Mouse (Mus musculus) embryonic facial prominence, embryonic 14.5 days (tissue): ENCODE measurements around the gene Fam180a. TPM values are rescaled to one million over a fixed set of nuclear protein-coding genes. Genes with fewer than 3 reads are reported as not detected.
A peak's percentile ranks its signal among the peaks of the same experiment; 100 is the strongest.
"Not testable (repeated sequence)": the region's sequence is repeated elsewhere in the genome, so short reads cannot be mapped to it uniquely, and the experiment has no call there.

ENCODE experiments used
- ATAC-seq: fragments of 200-750 bp; cut with Nextera tagmentation; 2 replicates; pipeline ENCODE4 v1.8.0; 2017; ENCODE audit warnings: low read depth, moderate number of reproducible peaks, moderate TSS enrichment
- DNase-seq: peaks from one replicate; pipeline ENCODE4 v3.0.0-alpha.2; 2015; ENCODE audit warnings: low spot score
- H3K27ac ChIP-seq: fragments of 300-500 bp; sonication (generic); replicated peaks from 2 replicates; pipeline ENCODE4 v1.5.1; 2014; ENCODE audit warnings: low read depth, mild to moderate bottlenecking, low read length, moderate library complexity
- H3K27me3 ChIP-seq: fragments of 300-500 bp; sonication (generic); replicated peaks from 2 replicates; pipeline ENCODE4 v1.6.1; 2014; ENCODE audit warnings: low read length; ENCODE audit not compliant: control insufficient read depth, insufficient read depth
- H3K36me3 ChIP-seq: fragments of 300-500 bp; sonication (generic); 2 replicates; pipeline ENCODE4 v1.6.1; 2014; ENCODE audit warnings: low read length, mixed read lengths; ENCODE audit not compliant: control insufficient read depth, insufficient read depth
- H3K4me1 ChIP-seq: fragments of 300-500 bp; sonication (generic); 2 replicates; pipeline ENCODE4 v1.6.1; 2014; ENCODE audit warnings: antibody characterized with exemption, low read length; ENCODE audit not compliant: control insufficient read depth, insufficient read depth
- H3K4me2 ChIP-seq: fragments of 300-500 bp; sonication (generic); 2 replicates; pipeline ENCODE4 v1.6.1; 2014; ENCODE audit warnings: low read depth, mild to moderate bottlenecking, low read length, moderate library complexity, mixed read lengths
- H3K4me3 ChIP-seq: fragments of 300-500 bp; sonication (generic); 2 replicates; pipeline ENCODE4 v1.5.1; 2014; ENCODE audit warnings: low read depth, mild to moderate bottlenecking, low read length
- H3K9ac ChIP-seq: fragments of 300-500 bp; sonication (generic); 2 replicates; pipeline ENCODE4 v1.6.1; 2014; ENCODE audit warnings: low read depth, mild to moderate bottlenecking, low read length, moderate library complexity, mixed read lengths
- H3K9me3 ChIP-seq: fragments of 300-500 bp; sonication (generic); 2 replicates; pipeline ENCODE4 v1.6.1; 2016; ENCODE audit warnings: low read length; ENCODE audit not compliant: control insufficient read depth
- WGBS: fragments of 180-500 bp; shearing (Covaris S2); extraction: QIAGEN DNeasy Blood & Tissue Kit; methylation state at CpG from one replicate; pipeline ENCODE4 v1.1.7; 2014; 5-methylcytosine and 5-hydroxymethylcytosine counted together
- polyA plus RNA-seq: library from polyadenylated mRNA; unstranded; fragments of >200 nt; fragmentation: Nextera tagmentation; extraction: Ambion mirVana; gene quantifications from 2 replicates; pipeline ENCODE4 v1.2.1, GENCODE M21; 2014

The Fam180a gene
- polyA plus RNA-seq = 4.1 and 4.3 TPM in 2 replicates

DNA sequence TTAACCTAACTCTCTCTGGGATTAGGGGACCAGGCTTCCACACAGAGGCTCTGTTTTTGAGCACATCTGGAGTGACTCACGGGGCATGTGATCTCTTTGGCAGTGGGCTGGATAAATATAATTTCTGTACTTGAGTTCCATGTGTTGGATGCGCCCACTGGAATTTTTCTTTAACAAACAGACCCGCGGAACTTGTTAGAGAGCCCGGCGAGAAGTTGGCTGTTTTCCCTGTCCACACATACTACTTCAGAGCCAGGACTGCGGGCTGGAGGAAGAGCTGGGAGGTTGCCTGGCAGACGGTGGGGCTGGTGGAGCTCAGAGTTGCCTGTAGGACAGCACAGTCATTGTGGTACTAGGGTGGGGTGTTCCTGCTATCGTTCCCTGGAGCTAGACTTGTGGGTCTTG, at the start of gene Fam180a:
Fam180a (minus strand) TSS at position 31 of the 405 bp plus-strand sequence.
- Histone ChIP-seq H3K4me2 (peak within 1 kb of the TSS; percentile 31), H3K4me1 (peaks cover 17% of the 10 kb centered on the region), H3K27ac (peak within 1 kb of the TSS; percentile 61), H3K9ac (0 out of 2 replicates have a peak within 1 kb of the TSS, but pooled peaks have one; percentile 2), H3K9me3 (no peaks in the 10 kb centered on the region), H3K27me3 (no peaks in the 10 kb centered on the region), H3K4me3 (no peak within 1 kb of the TSS), H3K36me3 (no peaks in the 10 kb centered on the region)
- ATAC-seq (peak; percentile 91), DNase-seq (peak; percentile 95)
- 36% methylated on average over 9 of the region's 9 CpGs for whole genome bisulfite sequencing

DNA sequence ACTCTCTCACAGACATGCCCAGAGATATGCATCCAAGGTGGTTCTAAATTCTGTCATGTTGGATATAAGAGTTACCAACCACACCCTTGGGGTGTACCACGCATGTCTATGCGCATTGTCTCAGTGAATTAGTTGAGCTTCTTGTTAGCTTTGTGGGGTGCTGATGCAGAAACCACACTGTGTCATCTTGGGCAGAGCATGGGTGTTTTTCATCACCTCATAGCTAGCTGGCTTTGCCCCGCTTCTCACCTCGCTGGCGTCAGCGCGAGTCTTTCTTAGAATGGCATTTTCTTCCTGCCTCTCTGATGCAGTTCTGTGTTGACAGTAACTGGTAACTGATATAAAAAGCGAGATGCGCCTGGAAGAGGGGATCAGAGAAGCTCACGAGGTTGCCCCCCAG, 48.1 kb upstream of the Fam180a start:
- Histone ChIP-seq H3K4me2 (no peak overlapping the region), H3K4me3 (no peak overlapping the region), H3K9me3 (no peaks in the 10 kb centered on the region), H3K27me3 (no peaks in the 10 kb centered on the region), H3K36me3 (no peaks in the 10 kb centered on the region), H3K9ac (no peak overlapping the region), H3K4me1 (no peaks in the 10 kb centered on the region), H3K27ac (no peak overlapping the region)
- no peak for ATAC-seq
- 90% methylated on average over 10 of the region's 10 CpGs for WGBS
- DNase-seq = no peak

DNA sequence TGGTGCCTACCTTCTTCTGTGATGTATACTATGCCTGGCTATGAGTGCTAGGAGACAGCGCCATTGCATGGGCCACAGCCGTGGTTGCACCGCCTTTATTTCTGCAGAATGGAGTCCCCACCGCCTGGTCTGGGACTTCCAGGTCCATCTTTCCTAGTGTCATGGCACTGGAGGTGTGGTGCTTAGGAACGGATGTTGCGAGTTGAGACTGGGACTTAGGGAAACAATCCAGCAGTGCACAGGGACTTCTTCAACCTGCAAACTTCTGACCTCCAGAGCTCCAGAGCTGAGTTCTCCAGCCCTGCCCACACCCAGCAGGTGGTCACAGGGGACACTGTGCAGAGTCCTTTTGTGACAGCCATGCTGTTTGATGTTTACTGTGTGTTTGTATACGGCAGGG, 44.4 kb upstream of the Fam180a start:
- no peaks in the 10 kb centered on the region for H3K27me3 ChIP-seq

DNA sequence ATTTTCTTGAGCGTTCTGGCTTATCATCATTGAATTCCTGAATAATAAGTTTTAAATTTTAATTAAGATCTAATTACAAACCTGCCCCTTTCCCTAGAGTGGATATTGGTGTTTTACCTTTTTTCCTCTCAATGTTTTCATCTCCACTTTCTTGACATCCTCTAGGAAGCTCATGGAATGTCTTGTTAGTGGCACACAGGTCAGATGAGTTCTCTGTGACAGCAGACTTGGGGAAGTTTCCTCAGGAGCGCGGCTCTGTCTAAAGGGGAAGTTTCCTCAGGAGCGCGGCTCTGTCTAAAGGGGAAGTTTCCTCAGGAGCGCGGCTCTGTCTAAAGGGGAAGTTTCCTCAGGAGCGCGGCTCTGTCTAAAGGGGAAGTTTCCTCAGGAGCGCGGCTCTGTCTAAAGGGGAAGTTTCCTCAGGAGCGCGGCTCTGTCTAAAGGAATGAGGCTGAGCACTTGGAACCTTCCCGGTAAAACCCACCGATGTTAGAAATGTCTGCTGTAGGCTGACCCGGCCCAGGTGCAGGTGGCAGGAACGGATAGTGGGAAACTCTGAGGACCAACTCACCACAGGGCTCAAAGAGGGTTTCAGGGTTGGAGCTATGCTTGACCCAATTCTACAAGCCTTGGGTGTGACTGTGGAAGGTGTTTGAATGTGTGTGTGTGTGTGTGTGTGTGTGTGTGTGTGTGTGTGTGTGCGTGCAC, 43.8 kb upstream of the Fam180a start:
- not testable (repeated sequence) for ATAC-seq, H3K36me3 ChIP-seq, H3K27ac ChIP-seq, H3K4me2 ChIP-seq, H3K9ac ChIP-seq, H3K4me3 ChIP-seq, H3K9me3 ChIP-seq, DNase-seq, H3K27me3 ChIP-seq, H3K4me1 ChIP-seq
- WGBS = 83% methylated on average over 14 of the region's 18 CpGs

More for the DNA sequence above, 44.4 kb upstream of the Fam180a start:
- no peak overlapping the region for H3K27ac ChIP-seq
- H3K36me3 ChIP-seq = no peaks in the 10 kb centered on the region
- no peak overlapping the region for H3K4me2 ChIP-seq
- H3K9me3 ChIP-seq = no peaks in the 10 kb centered on the region
- DNase-seq (no peak), ATAC-seq (no peak)
- H3K9ac ChIP-seq = no peak overlapping the region
- H3K4me1 ChIP-seq = no peaks in the 10 kb centered on the region
- WGBS = 95% methylated on average over 7 of the region's 7 CpGs
- no peak overlapping the region for H3K4me3 ChIP-seq

DNA sequence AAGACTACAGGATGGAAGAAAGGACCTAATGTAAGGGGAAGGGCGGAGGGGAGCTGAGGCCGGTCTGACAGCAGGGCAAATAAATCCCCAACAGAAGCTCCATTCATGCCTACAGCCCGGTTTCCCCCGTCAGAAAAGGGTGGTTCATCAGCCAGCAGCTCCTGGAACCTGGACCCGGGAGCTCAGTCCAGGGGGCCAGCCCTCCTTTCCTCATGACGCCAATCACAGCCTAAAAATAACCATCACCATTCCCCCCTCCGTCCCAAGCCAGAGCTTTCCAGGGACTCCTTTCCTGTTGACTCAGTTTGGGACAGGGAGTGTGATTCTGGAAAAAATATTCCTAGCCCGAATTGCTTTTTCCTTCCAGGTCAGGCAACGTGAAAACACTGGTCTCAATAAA, 36.7 kb upstream of the Fam180a start:
- Histone ChIP-seq H3K27ac (peak overlapping the region; percentile 24; the same call in 1 of the 2 replicates), H3K36me3 (no peaks in the 10 kb centered on the region), H3K4me1 (no peaks in the 10 kb centered on the region), H3K4me2 (no peak overlapping the region), H3K9ac (no peak overlapping the region), H3K9me3 (no peaks in the 10 kb centered on the region), H3K27me3 (no peaks in the 10 kb centered on the region), H3K4me3 (no peak overlapping the region)
- ATAC-seq (no peak), DNase-seq (peak; percentile 29)
- WGBS = 31% methylated on average over 7 of the region's 9 CpGs

DNA sequence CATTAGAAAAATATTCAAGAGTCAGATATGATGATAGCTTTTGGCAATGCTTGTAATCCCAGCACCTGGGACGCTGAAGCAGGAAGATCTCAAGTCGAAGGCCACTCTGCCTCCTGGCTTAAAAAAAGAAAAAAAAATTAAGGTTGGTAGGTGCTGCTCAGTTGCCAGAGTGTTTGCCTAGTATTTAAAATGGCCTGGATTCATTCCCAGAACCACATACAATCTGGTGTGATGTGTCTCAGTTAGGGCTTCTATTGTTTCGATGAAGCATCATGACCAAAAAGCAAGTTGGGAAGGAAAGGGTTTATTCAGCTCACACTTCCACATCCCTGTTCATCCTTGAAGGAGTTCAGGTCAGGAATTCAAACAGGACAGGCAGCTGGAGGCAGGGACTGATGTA, 29.4 kb upstream of the Fam180a start:
- Histone ChIP-seq H3K9me3 (no peaks in the 10 kb centered on the region), H3K27ac (no peak overlapping the region; the same call in 1 of the 2 replicates)
- WGBS = 82% methylated on average over 3 of the region's 3 CpGs

DNA sequence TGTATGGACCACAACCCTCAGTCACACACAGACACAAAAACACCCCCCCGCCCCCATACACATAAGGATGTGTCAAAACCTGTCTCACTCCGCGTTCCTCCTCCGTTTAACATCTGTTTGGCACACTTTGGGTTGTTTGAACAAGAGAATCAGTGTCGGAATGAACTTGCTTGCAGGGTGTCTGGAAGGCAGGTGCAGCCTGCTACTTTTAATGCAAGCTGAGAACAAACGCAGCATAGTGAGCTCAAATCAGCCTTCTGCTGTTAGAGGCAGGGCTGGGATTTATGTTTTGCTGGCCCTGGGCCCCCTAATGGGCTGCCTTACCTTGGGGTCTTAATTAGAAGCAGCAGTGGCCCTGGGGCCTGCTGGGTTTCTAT, 28.7 kb upstream of the Fam180a start:
- Histone ChIP-seq H3K27ac (no peak overlapping the region; the same call in 1 of the 2 replicates), H3K4me3 (no peak overlapping the region), H3K4me1 (peaks cover 17% of the 10 kb centered on the region), H3K9me3 (no peaks in the 10 kb centered on the region), H3K4me2 (peak overlapping the region; percentile 46), H3K36me3 (no peaks in the 10 kb centered on the region), H3K9ac (no peak overlapping the region), H3K27me3 (no peaks in the 10 kb centered on the region)
- ATAC-seq (peak; percentile 72), DNase-seq (peak; percentile 87)
- WGBS = 4% methylated on average over 6 of the region's 6 CpGs

More for the DNA sequence above, 29.4 kb upstream of the Fam180a start:
- Histone ChIP-seq H3K27me3 (no peaks in the 10 kb centered on the region), H3K9ac (no peak overlapping the region), H3K4me1 (peaks cover 17% of the 10 kb centered on the region), H3K4me2 (no peak overlapping the region), H3K36me3 (no peaks in the 10 kb centered on the region), H3K4me3 (no peak overlapping the region)
- DNase-seq = no peak
- ATAC-seq = no peak

DNA sequence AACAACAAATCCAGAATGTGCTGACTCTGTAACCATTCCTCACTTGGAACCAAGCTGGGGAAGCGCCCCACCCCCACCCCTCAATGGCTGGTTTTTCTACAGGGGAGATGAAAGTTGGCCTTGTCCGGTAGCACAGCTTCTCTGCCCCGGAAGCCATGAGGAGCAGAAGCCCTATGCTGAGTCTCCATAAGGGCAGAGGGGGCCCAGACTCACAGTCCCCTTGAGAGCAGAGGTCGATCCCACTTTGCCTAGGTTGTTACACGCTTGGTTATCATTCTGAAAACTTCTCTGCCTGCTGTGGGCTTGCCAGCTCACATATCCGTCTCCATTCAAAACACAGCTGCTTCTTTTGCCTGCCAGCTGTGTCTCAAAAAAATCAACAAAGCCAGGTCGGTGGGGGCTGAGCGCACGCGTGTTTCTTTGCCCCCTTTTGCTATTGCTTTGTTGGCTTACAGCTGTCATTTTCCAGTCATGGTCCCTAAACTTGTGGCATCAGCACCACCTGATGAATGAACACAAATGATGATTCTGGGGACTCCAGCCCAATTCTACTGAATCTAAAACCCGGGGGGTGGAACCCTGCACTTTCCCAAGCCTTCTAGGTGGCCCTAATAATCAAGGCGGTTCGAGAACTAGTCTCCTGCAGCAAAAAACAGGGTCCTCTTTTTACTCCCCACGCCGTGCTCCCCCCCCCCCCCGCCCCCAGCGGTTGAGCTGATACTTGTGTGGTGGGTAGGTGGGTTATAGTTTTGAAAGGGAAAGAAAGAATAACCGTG, 28.1 kb upstream of the Fam180a start:
- H3K36me3 ChIP-seq = no peaks in the 10 kb centered on the region
- no peaks in the 10 kb centered on the region for H3K27me3 ChIP-seq
- WGBS = 7% methylated on average over 18 of the region's 18 CpGs
- H3K27ac ChIP-seq = peak overlapping the region; percentile 31; the same call in 1 of the 2 replicates
- H3K4me3 ChIP-seq = peak overlapping the region; percentile 6; the same call in 1 of the 2 replicates
- H3K4me2 ChIP-seq = peak overlapping the region; percentile 46
- no peaks in the 10 kb centered on the region for H3K9me3 ChIP-seq
- DNase-seq = peak; percentile 61
- ATAC-seq = peak; percentile 23; the same call in 1 of the 2 replicates
- 0 out of 2 replicates have a peak overlapping the region, but pooled peaks have one; percentile 15 for H3K9ac ChIP-seq
- peaks cover 17% of the 10 kb centered on the region for H3K4me1 ChIP-seq
